Mouse (Mus musculus): ENCODE measurements around the gene St5.

The St5 gene

GRCm38 (mm10) chr7:109703190-109704015 lies at the start of gene St5, which contains the start of gene Akip1:
Gene St5 (minus strand): TSS chr7:109703605.
Gene Akip1 (plus strand): TSS chr7:109703690.
- DNase-seq = peak; percentile 82

- peak; percentile 68 for DNase-seq
Observed at GRCm38 (mm10) chr7:109752008-109752925, 48.9 kb upstream of the St5 start, which contains the start of gene Tmem9b. Gene Tmem9b (minus strand): TSS chr7:109752875.

GRCm38 (mm10) chr7:109751427-109752007 lies 48.1 kb upstream of the St5 start:
- no peak for DNase-seq

GRCm38 (mm10) chr7:109747747-109748146 lies 44.3 kb upstream of the St5 start:
- DNase-seq = no peak

GRCm38 (mm10) chr7:109741703-109742102 lies 38.3 kb upstream of the St5 start:
- no peak for DNase-seq

GRCm38 (mm10) chr7:109741060-109741459 lies 37.7 kb upstream of the St5 start:
- no peak for DNase-seq

GRCm38 (mm10) chr7:109739822-109740370 lies 36.5 kb upstream of the St5 start:
- DNase-seq = no peak

- no peak for DNase-seq
Observed at GRCm38 (mm10) chr7:109734806-109735205, 31.4 kb upstream of the St5 start.

- DNase-seq = no peak
Observed at GRCm38 (mm10) chr7:109731626-109732025, 28.2 kb upstream of the St5 start, which contains the start of gene Ascl3. Gene Ascl3 (minus strand): TSS chr7:109731726.

- DNase-seq = no peak
Observed at GRCm38 (mm10) chr7:109723697-109724096, 20.3 kb upstream of the St5 start, which contains the start of gene BC051019. Gene BC051019 (minus strand): TSS chr7:109723850.

GRCm38 (mm10) chr7:109723114-109723513 lies 19.7 kb upstream of the St5 start:
- DNase-seq = no peak

GRCm38 (mm10) chr7:109722618-109723017 lies 19.2 kb upstream of the St5 start:
- no peak for DNase-seq

GRCm38 (mm10) chr7:109719286-109719685 lies 15.9 kb upstream of the St5 start:
- DNase-seq = no peak

- no peak for DNase-seq
Observed at GRCm38 (mm10) chr7:109713434-109713982, 10.1 kb upstream of the St5 start.

GRCm38 (mm10) chr7:109712198-109712597 lies 8.8 kb upstream of the St5 start:
- no peak for DNase-seq

- no peak for DNase-seq
Observed at GRCm38 (mm10) chr7:109710069-109710468, 6.7 kb upstream of the St5 start.

GRCm38 (mm10) chr7:109708961-109709382 lies 5.6 kb upstream of the St5 start:
- no peak for DNase-seq

- DNase-seq = peak; percentile 58
Observed at GRCm38 (mm10) chr7:109707023-109707785, 3.8 kb upstream of the St5 start.

- DNase-seq = no peak
Observed at GRCm38 (mm10) chr7:109704461-109704860, 1.1 kb upstream of the St5 start.

GRCm38 (mm10) chr7:109704016-109704377 lies 592 bp upstream of the St5 start:
- no peak for DNase-seq

- DNase-seq = no peak
Observed at GRCm38 (mm10) chr7:109702721-109703120, 684 bp downstream of the St5 start.

- no peak for DNase-seq
Observed at GRCm38 (mm10) chr7:109700213-109700612, 3.2 kb downstream of the St5 start.

Measured in cerebellum, adult 11 months (tissue).